Mouse (Mus musculus) kidney, adult 2 months (tissue): Measurements from ENCODE around the gene Prop1. TPM values are rescaled to one million over a fixed set of nuclear protein-coding genes. Genes with fewer than 3 reads are reported as not detected.

Experiments used
- DNase-seq: peaks from one replicate; pipeline ENCODE4 v3.0.0; 2021
- H3K27ac ChIP-seq: fragments of 200-500 bp; 2 replicates; pipeline ENCODE4 v1.5.1; 2012; ENCODE audit warnings: low read depth, low read length, control low read depth, inconsistent platforms; ENCODE audit not compliant: insufficient read depth
- H3K27me3 ChIP-seq: fragments of 200-500 bp; replicated peaks from 2 replicates; pipeline ENCODE4 v1.6.1; 2012; ENCODE audit warnings: mild to moderate bottlenecking, moderate library complexity, low read length, inconsistent platforms; ENCODE audit not compliant: control insufficient read depth, insufficient read depth
- H3K36me3 ChIP-seq: fragments of 200-500 bp; 2 replicates; pipeline ENCODE4 v1.6.1; 2012; ENCODE audit warnings: mild to moderate bottlenecking, moderate library complexity, low read length, inconsistent platforms; ENCODE audit not compliant: control insufficient read depth, insufficient read depth
- H3K4me1 ChIP-seq: fragments of 200-500 bp; 2 replicates; pipeline ENCODE4 v1.6.1; 2011; ENCODE audit warnings: low read length; ENCODE audit not compliant: control insufficient read depth, insufficient read depth
- H3K4me3 ChIP-seq: fragments of 200-500 bp; 2 replicates; pipeline ENCODE4 v1.5.1; 2011; ENCODE audit warnings: mild to moderate bottlenecking, low read depth, low read length, control low read depth; ENCODE audit not compliant: insufficient read depth
- CTCF ChIP-seq: fragments of 200-500 bp; conservative IDR thresholded peaks from 2 replicates; pipeline ENCODE4 v1.5.1; 2011; ENCODE audit warnings: low read depth, mild to moderate bottlenecking, control low read depth, low read length, moderate library complexity, mixed read lengths; ENCODE audit not compliant: insufficient read depth, insufficient read length
- POLR2A ChIP-seq: fragments of 200-500 bp; IDR thresholded peaks from one replicate; pipeline ENCODE4 v1.6.1; 2011; ENCODE audit warnings: low read depth, low read length, control low read depth
- WGBS: fragments of 180-500 bp; shearing (Covaris S2); methylation state at CpG from one replicate; pipeline ENCODE4 v1.1.7; 2018; 5-methylcytosine and 5-hydroxymethylcytosine counted together
- polyA plus RNA-seq: library from polyadenylated mRNA; depleted of rRNA; stranded (reverse); fragments of >200 nt; gene quantifications from 2 replicates; pipeline ENCODE4 v1.2.3, GENCODE M21; 2012; rRNA removed

Prop1 gene
- polyA plus RNA-seq, 1 experiment: not detected

DNA sequence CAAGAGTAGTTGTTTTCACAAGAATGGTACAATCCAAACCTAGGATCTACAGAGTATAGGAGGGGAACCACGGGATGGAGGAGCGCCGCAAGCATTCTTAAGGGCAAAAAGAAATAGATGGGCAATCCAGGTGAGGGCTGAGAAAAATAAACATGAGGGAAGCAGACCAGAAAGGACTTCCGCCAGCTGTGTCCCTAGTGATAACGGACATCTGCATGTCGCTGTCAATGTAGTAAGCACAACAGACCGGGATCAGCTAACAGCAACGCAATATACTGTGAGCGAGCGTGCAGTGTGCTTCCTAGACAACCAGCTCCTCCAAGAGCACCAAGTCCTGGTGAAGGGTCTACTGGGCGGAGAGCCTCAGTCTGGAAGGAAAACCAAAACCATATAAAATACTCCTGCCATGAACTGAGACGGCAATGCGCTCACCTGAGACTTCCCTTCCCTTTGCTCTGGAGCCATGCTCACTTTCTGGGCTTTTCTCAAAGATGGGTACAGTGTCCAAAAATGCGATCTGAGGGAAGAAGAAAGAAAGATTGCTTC is 23.0 kb downstream of the Prop1 start:
- H3K27ac ChIP-seq: no peak overlapping the region
- DNase-seq: no peak
- WGBS: 12% methylated on average over 14 of the region's 14 CpGs

DNA sequence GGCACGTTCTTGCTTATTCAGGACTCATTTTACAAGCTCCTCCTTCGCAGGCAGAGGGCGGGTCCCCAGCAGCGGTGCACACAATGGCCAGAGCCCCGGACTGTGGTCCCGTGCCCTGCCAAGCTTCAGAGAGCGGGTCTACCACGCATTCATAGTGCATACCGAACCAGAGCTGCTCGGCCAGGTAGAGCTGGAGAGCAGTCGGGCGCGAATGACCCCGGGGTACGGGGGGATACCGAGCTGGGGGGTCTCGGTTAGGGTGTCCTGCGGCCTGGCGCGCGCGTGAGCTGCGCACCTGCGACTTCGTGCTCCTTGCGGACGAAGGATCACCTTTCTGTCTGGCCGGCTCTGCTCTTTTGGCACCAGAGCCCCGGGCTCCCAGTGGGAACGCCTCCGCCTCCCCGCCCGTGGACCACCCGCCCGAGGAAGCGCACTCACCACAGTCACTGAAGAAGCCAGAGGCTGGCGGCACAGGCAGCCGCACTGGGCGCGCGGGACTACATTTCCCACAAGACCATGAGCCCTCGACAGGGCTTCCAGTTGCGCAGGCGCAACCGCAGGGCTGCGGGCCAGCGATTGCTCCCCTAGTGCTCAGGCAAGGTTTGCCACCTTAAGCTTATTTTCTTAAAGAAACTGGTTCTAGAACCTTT is 37.8 kb downstream of the Prop1 start, which contains the start of gene Zfp2:
Gene Zfp2 (minus strand): TSS at position 495 of the 650 bp plus-strand sequence.
- peaks cover 3% of the 10 kb centered on the region; the same call in 1 of the 2 replicates for H3K36me3 ChIP-seq
- peaks cover 3% of the 10 kb centered on the region; the same call in 1 of the 2 replicates for H3K4me1 ChIP-seq
- 1% methylated on average over 47 of the region's 47 CpGs for WGBS
- peak within 1 kb of the TSS; percentile 82 for H3K4me3 ChIP-seq
- peak within 1 kb of the TSS; percentile 12 for H3K27ac ChIP-seq
- DNase-seq: peak; percentile 96
- no peaks in the 10 kb centered on the region for H3K27me3 ChIP-seq
- TF ChIP-seq CTCF (peak; percentile 63), POLR2A (no peak)

More for the DNA sequence above, 23.0 kb downstream of the Prop1 start:
- no peaks in the 10 kb centered on the region for H3K27me3 ChIP-seq
- H3K4me3 ChIP-seq: peak overlapping the region; percentile 78
- no peaks in the 10 kb centered on the region for H3K4me1 ChIP-seq
- TF ChIP-seq POLR2A (no peak), CTCF (no peak)
- no peaks in the 10 kb centered on the region for H3K36me3 ChIP-seq

- Histone ChIP-seq H3K27ac (no peak overlapping the region), H3K27me3 (no peaks in the 10 kb centered on the region), H3K36me3 (peaks cover 7% of the 10 kb centered on the region), H3K4me1 (peaks cover 3% of the 10 kb centered on the region; the same call in 1 of the 2 replicates), H3K4me3 (no peak overlapping the region)
- DNase-seq: no peak
- 96% methylated on average over 3 of the region's 3 CpGs for WGBS
- TF ChIP-seq CTCF (no peak), POLR2A (no peak)
Measured at GRCm38 (mm10) chr11:50914461-50914860, 39.1 kb downstream of the Prop1 start.

- peaks cover 3% of the 10 kb centered on the region; the same call in 1 of the 2 replicates for H3K4me1 ChIP-seq
- peaks cover 11% of the 10 kb centered on the region for H3K36me3 ChIP-seq
- TF ChIP-seq CTCF (no peak), POLR2A (no peak)
- H3K27ac ChIP-seq: no peak overlapping the region
- 73% methylated on average over 1 of the region's 1 CpGs for WGBS
- DNase-seq: peak; percentile 48
- H3K4me3 ChIP-seq: no peak overlapping the region
- H3K27me3 ChIP-seq: no peaks in the 10 kb centered on the region
Measured at GRCm38 (mm10) chr11:50913301-50913700, 40.3 kb downstream of the Prop1 start.

GRCm38 (mm10) chr11:50908136-50908535 is 45.4 kb downstream of the Prop1 start:
- Histone ChIP-seq H3K4me1 (peaks cover 1% of the 10 kb centered on the region; the same call in 1 of the 2 replicates), H3K36me3 (peaks cover 44% of the 10 kb centered on the region), H3K27ac (no peak overlapping the region), H3K27me3 (no peaks in the 10 kb centered on the region), H3K4me3 (no peak overlapping the region)
- DNase-seq: no peak
- WGBS: 87% methylated on average over 5 of the region's 5 CpGs
- TF ChIP-seq CTCF: no peak
- TF ChIP-seq POLR2A: no peak

Other genes starting within 250 kb of the Prop1 start
- gene Zfp354c, start 126.0 kb downstream of the Prop1 start, polyA plus RNA-seq: 1.2 and 1.4 TPM in 2 replicates
- gene Zfp879, start 112.2 kb downstream of the Prop1 start, polyA plus RNA-seq: 0.58 and 0.64 TPM in 2 replicates
- gene Grm6, start 103.1 kb downstream of the Prop1 start, polyA plus RNA-seq: 0.03 TPM in 1 of 2 replicates, not detected in the other
- 0.92 and 0.99 TPM in 2 replicates for gene Zfp454, start 66.1 kb downstream of the Prop1 start, polyA plus RNA-seq
- 2.6 and 2.7 TPM in 2 replicates for gene Zfp2, start 37.6 kb downstream of the Prop1 start, polyA plus RNA-seq
- gene Zfp354b, start 22.1 kb downstream of the Prop1 start, polyA plus RNA-seq: 0.49 and 0.75 TPM in 2 replicates
- gene 4933414I15Rik, start 10.0 kb downstream of the Prop1 start, polyA plus RNA-seq: not detected in 2 replicates
- not detected in 2 replicates for gene Olfr1378, start 12.8 kb upstream of the Prop1 start, polyA plus RNA-seq
- not detected in 2 replicates for gene Olfr1377, start 28.2 kb upstream of the Prop1 start, polyA plus RNA-seq
- gene Olfr51, start 49.8 kb upstream of the Prop1 start, polyA plus RNA-seq: not detected in 2 replicates
- not detected in 2 replicates for gene Olfr54, start 60.5 kb upstream of the Prop1 start, polyA plus RNA-seq
- gene Olfr1375, start 94.3 kb upstream of the Prop1 start, polyA plus RNA-seq: not detected in 2 replicates
- gene Zfp354a, start 105.5 kb upstream of the Prop1 start, polyA plus RNA-seq: 2.2 and 5.2 TPM in 2 replicates